Mouse (Mus musculus) heart, embryonic 15.5 days (tissue): Measurements from ENCODE around the gene Tmem178b. TPM values are rescaled to one million over a fixed set of nuclear protein-coding genes. Genes with fewer than 3 reads are reported as not detected.

Source experiments
- ATAC-seq: fragments of 200-750 bp; cut with Nextera tagmentation; replicated peaks from 2 replicates; pipeline ENCODE4 v1.8.0; 2017; ENCODE audit warnings: low read depth, moderate TSS enrichment; ENCODE audit not compliant: insufficient number of reproducible peaks, insufficient read depth, low FRiP score
- H3K27ac ChIP-seq: fragments of 300-500 bp; sonication (generic); 2 replicates; pipeline ENCODE4 v1.5.1; 2015; ENCODE audit warnings: mild to moderate bottlenecking, inconsistent platforms
- H3K27me3 ChIP-seq: fragments of 300-500 bp; sonication (generic); 2 replicates; pipeline ENCODE4 v1.6.1; 2015; ENCODE audit warnings: inconsistent platforms
- H3K36me3 ChIP-seq: fragments of 300-500 bp; sonication (generic); 2 replicates; pipeline ENCODE4 v1.6.1; 2015; ENCODE audit warnings: mild to moderate bottlenecking, inconsistent platforms
- H3K4me1 ChIP-seq: fragments of 300-500 bp; sonication (generic); replicated peaks from 2 replicates; pipeline ENCODE4 v1.6.1; 2015; ENCODE audit warnings: inconsistent platforms
- H3K4me2 ChIP-seq: fragments of 300-500 bp; sonication (generic); 2 replicates; pipeline ENCODE4 v1.6.1; 2015; ENCODE audit warnings: inconsistent platforms, mild to moderate bottlenecking, moderate library complexity
- H3K4me3 ChIP-seq: fragments of 300-500 bp; sonication (generic); 2 replicates; pipeline ENCODE4 v1.5.1; 2015; ENCODE audit warnings: mild to moderate bottlenecking, inconsistent platforms
- H3K9ac ChIP-seq: fragments of 300-500 bp; sonication (generic); 2 replicates; pipeline ENCODE4 v1.6.1; 2015; ENCODE audit warnings: mild to moderate bottlenecking, inconsistent platforms
- H3K9me3 ChIP-seq: fragments of 300-500 bp; sonication (generic); replicated peaks from 2 replicates; pipeline ENCODE4 v1.6.1; 2016; ENCODE audit warnings: inconsistent platforms
- WGBS: fragments of 180-500 bp; shearing (Covaris S2); methylation state at CpG from one replicate; pipeline ENCODE4 v1.1.7; 2015; ENCODE audit warnings: mixed read lengths; 5-methylcytosine and 5-hydroxymethylcytosine counted together
- polyA plus RNA-seq: library from polyadenylated mRNA; unstranded; fragments of >200 nt; fragmentation: Nextera tagmentation; extraction: Ambion mirVana; gene quantifications from 2 replicates; pipeline ENCODE4 v1.2.1, GENCODE M21; 2015

Gene Tmem178b
- polyA plus RNA-seq, 1 experiment from 2014 or later: 0.01 TPM

DNA sequence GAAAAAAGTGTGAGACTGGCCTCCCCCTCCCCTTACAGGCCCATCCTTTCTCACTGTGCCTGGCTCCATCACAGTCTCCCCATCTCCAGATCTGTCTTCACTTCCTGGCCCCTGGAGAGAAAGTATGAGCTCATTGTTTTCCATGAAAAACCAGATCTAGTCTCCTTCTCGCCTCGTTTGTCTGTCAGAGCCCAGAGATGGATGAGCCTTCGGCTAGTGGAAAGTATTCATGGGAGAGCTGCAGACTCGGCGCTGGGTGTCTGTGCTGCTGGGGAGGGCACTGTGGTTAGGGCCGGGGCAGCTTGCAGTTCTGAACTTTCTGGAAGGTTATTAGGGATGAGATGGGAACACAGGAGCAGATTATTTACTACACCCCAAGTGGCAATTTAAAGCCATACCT is 118.9 kb downstream of the Tmem178b start:
- 36% methylated on average over 6 of the region's 6 CpGs for WGBS
- ATAC-seq: no peak
- H3K27ac ChIP-seq: no peak overlapping the region
- no peak overlapping the region for H3K4me2 ChIP-seq
- no peaks in the 10 kb centered on the region for H3K4me1 ChIP-seq
- H3K36me3 ChIP-seq: no peaks in the 10 kb centered on the region
- no peak overlapping the region for H3K4me3 ChIP-seq
- H3K9me3 ChIP-seq: no peaks in the 10 kb centered on the region
- H3K9ac ChIP-seq: no peak overlapping the region
- H3K27me3 ChIP-seq: no peaks in the 10 kb centered on the region

DNA sequence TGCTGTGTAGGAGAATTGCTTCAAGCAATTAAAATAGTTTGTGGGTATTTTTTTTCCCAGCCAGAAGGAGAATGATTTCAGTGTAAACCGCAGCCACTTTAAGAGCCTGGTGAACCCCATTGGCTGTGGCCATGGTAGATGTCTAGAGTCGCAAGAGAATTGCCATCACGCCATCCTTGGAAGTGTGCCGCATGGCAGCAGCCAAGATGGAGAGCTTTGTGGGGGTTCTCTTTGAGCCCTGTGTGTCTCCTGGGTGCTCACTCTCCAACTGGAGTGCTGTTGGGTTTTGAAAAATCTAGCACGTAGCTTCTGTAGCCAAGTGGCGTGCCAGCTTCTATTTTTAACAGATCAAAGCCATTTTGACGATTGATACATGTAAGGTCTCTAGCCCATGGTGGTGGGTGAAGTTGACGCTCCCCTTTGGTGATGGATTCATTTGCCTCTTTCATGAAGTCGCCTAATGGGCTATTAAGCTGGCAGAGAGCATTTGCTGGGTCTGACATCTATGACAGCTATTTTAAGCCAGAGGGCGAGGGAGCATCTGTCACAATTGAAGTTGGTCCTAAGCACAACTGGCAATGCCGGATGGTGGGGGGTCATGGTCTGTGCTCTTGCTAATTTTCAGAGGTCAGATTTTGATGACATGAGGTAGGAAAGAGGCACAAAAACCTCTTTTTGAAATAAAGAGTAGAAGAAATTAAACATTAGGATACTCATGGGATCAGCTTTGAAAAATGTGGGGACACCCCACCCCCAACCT is 133.1 kb downstream of the Tmem178b start:
- Histone ChIP-seq H3K27ac (no peak overlapping the region), H3K4me3 (no peak overlapping the region), H3K36me3 (no peaks in the 10 kb centered on the region), H3K9me3 (no peaks in the 10 kb centered on the region), H3K4me2 (no peak overlapping the region), H3K4me1 (no peaks in the 10 kb centered on the region), H3K27me3 (no peaks in the 10 kb centered on the region), H3K9ac (no peak overlapping the region)
- WGBS: 73% methylated on average over 11 of the region's 11 CpGs
- ATAC-seq: no peak

DNA sequence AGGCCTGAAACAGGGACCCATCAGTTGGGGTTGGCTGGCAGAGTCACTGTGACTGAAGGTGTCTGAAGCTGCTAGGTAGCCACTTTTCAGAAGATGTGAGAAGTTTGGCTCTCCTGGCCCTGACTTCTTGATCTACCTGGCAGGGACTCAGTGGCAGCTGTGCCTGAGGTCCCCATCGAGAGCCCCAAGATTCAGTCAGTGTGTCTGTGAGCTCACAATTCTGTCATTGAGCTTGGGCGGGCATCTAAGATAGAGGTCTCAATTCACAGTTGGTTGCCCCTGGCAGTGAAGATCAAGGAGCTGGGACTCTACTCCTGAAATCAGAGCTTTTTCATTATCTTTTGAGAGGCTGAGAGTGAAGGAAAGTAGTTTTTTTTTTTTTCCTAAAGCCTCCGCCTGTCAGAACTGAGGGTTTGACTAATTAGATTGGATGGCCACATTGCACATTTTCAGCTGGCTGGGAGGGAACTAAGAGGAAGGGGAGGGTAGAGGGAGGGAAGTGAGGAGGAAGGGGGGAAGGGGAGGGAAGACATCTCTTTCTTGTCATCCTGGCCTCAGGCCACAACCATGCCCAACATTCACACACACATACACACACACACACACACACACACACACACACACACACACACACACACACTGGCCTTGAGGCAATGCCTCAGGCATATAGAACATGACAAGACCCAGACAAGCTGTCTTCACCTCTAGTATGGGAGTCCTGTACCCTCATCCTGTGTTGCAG is 135.3 kb downstream of the Tmem178b start:
- no peak for ATAC-seq
- 45% methylated on average over 3 of the region's 3 CpGs for WGBS

DNA sequence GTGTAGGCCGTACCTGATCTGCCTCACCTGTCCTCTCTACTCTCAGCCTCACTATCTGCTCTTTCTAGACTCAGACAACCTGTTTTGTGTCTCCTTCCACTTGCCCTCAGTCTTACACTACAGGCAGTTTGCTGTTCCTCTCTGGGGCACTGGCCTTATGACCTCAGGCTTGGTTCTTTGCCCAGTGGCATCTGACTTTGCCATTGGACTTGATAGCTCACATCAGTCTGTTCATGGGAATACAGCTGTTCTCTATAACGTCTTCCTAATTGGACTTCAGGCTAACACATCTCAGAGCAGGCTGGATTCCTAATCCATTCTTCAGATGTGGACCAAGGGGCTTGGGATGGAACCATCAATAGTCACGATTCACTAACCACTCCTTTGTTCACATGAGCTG is 136.6 kb downstream of the Tmem178b start:
- Histone ChIP-seq H3K4me2 (no peak overlapping the region), H3K9me3 (no peaks in the 10 kb centered on the region)

More for the DNA sequence above, 135.3 kb downstream of the Tmem178b start:
- no peak overlapping the region for H3K4me2 ChIP-seq
- no peak overlapping the region for H3K27ac ChIP-seq
- no peaks in the 10 kb centered on the region for H3K36me3 ChIP-seq
- H3K9ac ChIP-seq: no peak overlapping the region
- H3K27me3 ChIP-seq: no peaks in the 10 kb centered on the region
- H3K4me3 ChIP-seq: no peak overlapping the region
- H3K9me3 ChIP-seq: no peaks in the 10 kb centered on the region
- no peaks in the 10 kb centered on the region for H3K4me1 ChIP-seq

DNA sequence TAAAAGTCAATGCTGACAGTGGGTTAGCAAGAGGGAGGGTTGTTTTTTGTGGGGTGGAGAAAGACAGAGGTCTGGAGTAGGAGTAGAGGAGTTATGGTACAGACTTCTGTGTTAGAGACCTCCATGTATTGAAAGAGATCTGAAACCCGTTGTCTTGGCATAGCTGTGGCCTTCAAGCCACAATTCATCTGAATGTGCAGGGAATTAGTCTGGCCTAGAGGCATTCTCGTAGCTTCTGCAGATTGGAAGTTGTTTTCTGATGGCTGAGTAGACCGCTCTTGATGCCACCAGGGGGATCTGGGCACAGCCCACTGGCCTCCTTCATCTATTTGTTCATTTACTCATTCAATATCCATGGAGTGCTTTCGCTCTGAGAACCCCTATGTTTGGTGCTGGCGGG is 138.0 kb downstream of the Tmem178b start:
- 75% methylated on average over 5 of the region's 5 CpGs for WGBS
- Histone ChIP-seq H3K4me2 (no peak overlapping the region), H3K4me1 (no peaks in the 10 kb centered on the region)

More for the DNA sequence above, 136.6 kb downstream of the Tmem178b start:
- Histone ChIP-seq H3K4me1 (no peaks in the 10 kb centered on the region), H3K27me3 (no peaks in the 10 kb centered on the region), H3K9ac (no peak overlapping the region), H3K36me3 (no peaks in the 10 kb centered on the region), H3K27ac (no peak overlapping the region), H3K4me3 (no peak overlapping the region)
- ATAC-seq: no peak
- WGBS: 61% methylated on average over 3 of the region's 3 CpGs

DNA sequence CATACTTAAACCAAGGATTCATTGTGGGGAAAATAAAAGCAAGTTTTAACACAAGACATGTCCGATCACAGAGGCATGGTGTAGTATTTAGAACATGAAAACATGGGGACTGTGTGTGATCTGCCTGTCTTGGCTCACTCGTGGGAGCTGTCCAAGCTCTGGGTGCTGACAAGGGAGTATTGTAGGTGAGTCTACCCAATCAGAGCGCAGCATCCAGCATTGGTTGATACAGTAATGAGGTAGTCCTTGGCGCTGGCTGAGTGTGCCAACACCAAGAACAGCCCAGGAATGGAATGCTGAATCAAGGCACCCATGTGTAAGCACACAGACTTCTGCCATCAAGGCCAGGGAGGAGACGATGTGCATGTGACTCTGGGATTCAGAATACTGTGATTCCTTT is 138.5 kb downstream of the Tmem178b start:
- no peak overlapping the region for H3K27ac ChIP-seq
- no peaks in the 10 kb centered on the region for H3K36me3 ChIP-seq
- H3K9me3 ChIP-seq: no peaks in the 10 kb centered on the region
- no peak overlapping the region for H3K4me3 ChIP-seq
- 51% methylated on average over 5 of the region's 5 CpGs for WGBS
- no peaks in the 10 kb centered on the region for H3K4me1 ChIP-seq
- no peak overlapping the region for H3K4me2 ChIP-seq
- H3K27me3 ChIP-seq: no peaks in the 10 kb centered on the region
- no peak overlapping the region for H3K9ac ChIP-seq
- ATAC-seq: no peak

More for the DNA sequence above, 138.0 kb downstream of the Tmem178b start:
- Histone ChIP-seq H3K4me3 (no peak overlapping the region), H3K9me3 (no peaks in the 10 kb centered on the region), H3K36me3 (no peaks in the 10 kb centered on the region), H3K27ac (no peak overlapping the region), H3K9ac (no peak overlapping the region), H3K27me3 (no peaks in the 10 kb centered on the region)
- ATAC-seq: no peak

DNA sequence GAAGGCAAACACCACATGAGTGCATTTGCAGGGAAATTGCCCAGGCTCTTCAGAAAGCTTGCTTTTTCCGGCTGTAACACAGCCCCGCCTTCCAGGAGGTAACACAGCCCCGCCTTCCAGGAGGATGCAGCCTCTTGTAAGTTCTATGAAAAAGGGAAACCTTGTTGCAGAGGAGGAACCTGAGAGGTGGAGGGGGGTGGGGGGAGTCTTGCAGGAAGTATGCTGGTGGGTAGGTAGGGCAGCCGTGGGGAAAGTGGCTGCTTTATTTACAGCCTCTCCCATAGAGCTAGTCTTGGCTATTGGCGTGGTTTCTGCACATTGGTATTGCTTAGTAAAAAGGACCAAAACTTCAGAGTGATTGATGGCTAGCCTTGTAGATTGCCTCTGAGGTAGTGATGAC is 140.3 kb downstream of the Tmem178b start:
- H3K4me2 ChIP-seq: no peak overlapping the region
- ATAC-seq: no peak
- H3K36me3 ChIP-seq: no peaks in the 10 kb centered on the region
- 42% methylated on average over 5 of the region's 5 CpGs for whole genome bisulfite sequencing
- H3K9ac ChIP-seq: no peak overlapping the region
- H3K27ac ChIP-seq: no peak overlapping the region
- H3K4me3 ChIP-seq: no peak overlapping the region
- no peaks in the 10 kb centered on the region for H3K27me3 ChIP-seq
- no peaks in the 10 kb centered on the region for H3K9me3 ChIP-seq
- no peaks in the 10 kb centered on the region for H3K4me1 ChIP-seq

DNA sequence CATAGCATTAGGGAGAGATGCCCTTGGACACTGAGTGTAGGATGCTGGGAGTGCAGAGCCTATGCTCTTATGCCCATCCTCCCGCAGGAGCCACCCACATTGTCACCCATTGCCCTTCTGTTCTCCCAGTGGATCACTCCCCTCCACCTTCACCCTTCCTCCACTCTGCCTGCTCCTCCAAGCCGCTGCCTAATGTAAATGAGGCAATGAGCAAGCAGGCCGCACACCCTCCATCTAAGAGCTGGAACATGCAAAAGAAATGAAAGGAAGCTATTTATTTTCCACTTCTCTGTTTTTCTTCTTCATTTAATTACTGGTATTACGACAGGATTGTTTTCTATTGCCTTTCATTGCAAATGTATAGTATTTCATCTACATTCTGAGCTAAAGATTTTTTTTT is 142.1 kb downstream of the Tmem178b start:
- WGBS: 68% methylated on average over 4 of the region's 4 CpGs
- Histone ChIP-seq H3K4me1 (no peaks in the 10 kb centered on the region), H3K4me2 (no peak overlapping the region), H3K27ac (no peak overlapping the region), H3K4me3 (no peak overlapping the region), H3K36me3 (no peaks in the 10 kb centered on the region), H3K27me3 (no peaks in the 10 kb centered on the region), H3K9ac (no peak overlapping the region), H3K9me3 (no peaks in the 10 kb centered on the region)
- no peak for ATAC-seq

DNA sequence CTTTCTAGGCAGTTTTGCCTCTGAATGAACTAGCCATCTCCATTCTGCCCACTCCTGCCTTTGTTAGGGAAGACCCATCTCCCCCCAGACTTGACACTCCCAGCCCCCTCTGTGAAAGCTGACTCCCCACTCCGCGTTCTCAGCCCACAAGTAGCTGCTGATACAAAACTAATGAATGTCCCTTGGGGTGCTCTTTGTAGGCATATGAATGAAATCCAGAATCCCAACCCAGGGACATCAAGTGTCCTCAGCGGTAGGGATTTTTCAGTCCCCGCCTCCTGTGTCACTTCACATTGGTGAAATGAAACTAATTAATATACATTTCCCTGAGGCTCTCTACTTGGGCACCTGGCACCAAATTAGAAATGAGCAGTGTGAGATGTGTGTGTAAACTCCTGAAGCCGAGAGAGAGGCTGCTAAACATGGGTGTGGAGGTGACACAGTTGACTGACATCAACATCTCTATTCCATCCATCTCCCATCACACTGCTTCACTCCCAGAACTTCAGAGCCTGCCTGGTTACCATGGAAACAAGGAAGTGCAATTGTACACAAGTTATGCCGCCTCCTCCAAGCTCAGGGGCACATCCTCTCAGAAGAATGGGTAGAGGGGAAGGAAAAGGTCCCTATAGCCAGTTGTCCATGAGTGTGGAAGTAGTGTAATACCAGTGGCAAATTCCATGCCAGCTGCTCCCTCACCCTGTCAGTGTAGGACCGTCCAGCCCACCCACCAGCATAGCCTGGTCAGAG is 142.8 kb downstream of the Tmem178b start:
- Histone ChIP-seq H3K4me3 (no peak overlapping the region), H3K9me3 (no peaks in the 10 kb centered on the region), H3K27ac (no peak overlapping the region), H3K36me3 (no peaks in the 10 kb centered on the region), H3K27me3 (no peaks in the 10 kb centered on the region), H3K4me2 (no peak overlapping the region), H3K4me1 (no peaks in the 10 kb centered on the region), H3K9ac (no peak overlapping the region)
- ATAC-seq: no peak
- 51% methylated on average over 7 of the region's 7 CpGs for WGBS

DNA sequence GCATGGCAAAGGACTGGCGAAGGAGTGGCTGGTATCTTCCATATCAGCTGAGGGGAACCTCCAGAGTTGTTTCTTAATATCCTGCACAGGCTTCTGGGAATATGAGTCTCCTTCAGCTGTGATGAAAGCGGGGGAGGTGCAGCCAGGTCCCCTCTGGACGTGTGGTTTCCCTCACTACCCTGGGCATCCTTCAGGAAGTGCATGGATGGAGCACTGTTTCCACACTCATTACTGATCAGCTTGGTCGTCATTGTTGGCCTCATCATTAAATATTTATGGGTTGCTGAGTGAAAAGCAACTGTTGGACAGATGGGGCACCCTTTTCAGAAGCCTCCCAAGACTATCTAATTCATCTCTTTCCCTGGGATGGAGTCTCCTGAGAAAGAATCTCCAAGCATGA is 146.3 kb downstream of the Tmem178b start:
- Histone ChIP-seq H3K9me3 (no peaks in the 10 kb centered on the region), H3K4me2 (no peak overlapping the region), H3K36me3 (no peaks in the 10 kb centered on the region), H3K4me3 (no peak overlapping the region), H3K27ac (no peak overlapping the region), H3K4me1 (no peaks in the 10 kb centered on the region), H3K27me3 (no peaks in the 10 kb centered on the region), H3K9ac (no peak overlapping the region)
- 34% methylated on average over 4 of the region's 4 CpGs for WGBS
- ATAC-seq: no peak

DNA sequence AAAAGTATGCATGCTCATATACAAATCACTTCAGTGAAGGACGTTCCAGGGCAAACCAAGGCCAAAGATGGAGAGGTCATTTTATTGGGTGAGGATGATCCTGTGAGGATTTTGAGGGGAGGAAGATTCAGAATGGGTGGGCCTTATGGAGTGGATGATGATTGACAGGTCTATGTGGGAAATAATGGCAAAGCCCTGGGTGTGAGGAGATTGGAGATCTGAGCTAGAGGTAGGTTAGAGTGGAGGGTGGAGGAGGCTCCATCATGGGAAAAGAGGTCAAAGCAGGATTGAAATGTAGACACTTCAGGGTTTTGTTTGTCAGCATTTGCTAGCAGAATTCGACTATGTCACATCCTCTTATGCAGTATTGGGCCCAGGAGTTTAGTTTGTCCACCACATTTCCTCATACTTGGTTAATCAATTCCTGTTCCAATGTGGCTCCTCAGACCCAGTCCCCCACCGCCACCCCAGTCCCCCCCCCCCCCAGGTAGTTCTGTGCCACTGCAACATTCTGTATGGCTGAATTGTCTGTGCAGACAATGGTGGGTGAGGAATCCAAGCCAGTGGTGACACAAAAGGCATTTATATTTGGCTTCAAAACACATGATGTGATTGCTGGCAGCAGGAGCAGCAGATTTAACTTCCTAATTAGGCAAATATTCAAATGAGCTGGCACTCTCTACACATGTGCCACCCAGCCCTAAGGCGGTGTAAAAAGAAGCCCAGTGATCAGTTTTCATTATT is 150.7 kb downstream of the Tmem178b start:
- H3K4me2 ChIP-seq: no peak overlapping the region
- H3K4me3 ChIP-seq: no peak overlapping the region
- no peaks in the 10 kb centered on the region for H3K27me3 ChIP-seq
- no peaks in the 10 kb centered on the region for H3K9me3 ChIP-seq
- H3K36me3 ChIP-seq: no peaks in the 10 kb centered on the region
- no peak overlapping the region for H3K9ac ChIP-seq
- H3K27ac ChIP-seq: no peak overlapping the region
- no peak for ATAC-seq
- WGBS: 71% methylated on average over 4 of the region's 4 CpGs
- no peaks in the 10 kb centered on the region for H3K4me1 ChIP-seq
